Mouse (Mus musculus): Measurements from ENCODE around the gene Mgam. TPM values are rescaled to one million over a fixed set of nuclear protein-coding genes. Genes with fewer than 3 reads are reported as not detected.
"Not testable (repeated sequence)": the region's sequence is repeated elsewhere in the genome, so short reads cannot be mapped to it uniquely, and the experiment has no call there.

Mgam gene
- polyA plus RNA-seq, 1 experiment from 2014 or later, result 0.13 TPM

DNA sequence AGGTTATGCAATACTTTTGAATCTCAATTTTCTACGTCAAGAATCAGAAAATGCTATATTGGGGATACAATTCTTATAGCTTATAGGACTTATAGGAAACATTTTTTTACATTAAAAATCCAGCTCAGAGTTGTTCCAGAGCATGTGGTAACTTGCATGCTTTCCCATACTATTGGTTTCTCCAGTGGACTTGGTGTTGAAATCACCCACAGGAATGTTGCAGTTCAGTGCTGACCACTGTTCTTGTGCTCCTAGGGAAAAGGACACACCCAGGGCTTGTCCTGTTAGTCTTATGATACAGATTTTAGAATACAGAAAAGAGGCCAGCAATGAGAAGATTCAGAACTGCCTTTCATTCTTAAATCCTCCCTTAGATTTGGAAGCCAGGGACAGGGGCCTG lies 127.3 kb downstream of the Mgam start:
- no peak overlapping the region for H3K27ac ChIP-seq (replicated peaks)
- 92% methylated on average over 1 of the region's 1 CpGs for WGBS
- no peak overlapping the region for H3K4me2 ChIP-seq
- H3K36me3 ChIP-seq, result no peaks in the 10 kb centered on the region
- H3K27me3 ChIP-seq, result no peaks in the 10 kb centered on the region
- H3K9ac ChIP-seq, result no peak overlapping the region
- H3K9me3 ChIP-seq, result no peaks in the 10 kb centered on the region
- ATAC-seq (ENCODE audit: low FRiP score, low read depth), result no peak
- no peaks in the 10 kb centered on the region for H3K4me1 ChIP-seq (replicated peaks)
- no peak overlapping the region for H3K4me3 ChIP-seq

- not testable (repeated sequence) for H3K4me1 ChIP-seq (replicated peaks); H3K9ac ChIP-seq; H3K27me3 ChIP-seq; H3K36me3 ChIP-seq; H3K9me3 ChIP-seq; H3K27ac ChIP-seq (replicated peaks); ATAC-seq (ENCODE audit: low FRiP score, low read depth); H3K4me2 ChIP-seq; H3K4me3 ChIP-seq
- 80% methylated on average over 4 of the region's 4 CpGs for WGBS
These were observed 128.7 kb downstream of the Mgam start for GRCm38 (mm10) chr6:40757346-40757745.

DNA sequence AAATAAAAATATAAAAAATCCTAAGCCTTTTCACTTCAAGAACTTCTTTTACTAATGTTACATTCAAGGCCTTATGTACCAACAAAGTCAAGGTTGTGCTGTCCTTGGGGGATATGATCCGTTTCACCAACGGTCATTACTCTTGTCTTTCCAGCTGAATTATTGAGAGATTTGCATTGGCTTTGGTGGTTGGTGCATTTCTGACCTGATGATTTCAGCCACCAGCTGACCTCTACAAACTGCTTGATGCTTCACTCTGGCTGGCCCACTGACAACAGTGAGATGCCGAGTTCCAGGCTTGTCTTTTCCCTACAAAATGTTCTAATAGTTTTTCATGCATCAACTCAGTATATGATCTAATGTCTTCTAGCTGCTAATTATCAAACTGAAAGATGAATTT lies 146.0 kb downstream of the Mgam start:
- Histone ChIP-seq H3K27me3 (no peaks in the 10 kb centered on the region), H3K9ac (no peak overlapping the region), H3K36me3 (no peaks in the 10 kb centered on the region), H3K9me3 (no peaks in the 10 kb centered on the region), H3K27ac (replicated peaks) (no peak overlapping the region), H3K4me1 (replicated peaks) (no peaks in the 10 kb centered on the region), H3K4me3 (no peak overlapping the region), H3K4me2 (no peak overlapping the region)
- no peak for ATAC-seq (ENCODE audit: low FRiP score, low read depth)
- WGBS, result 90% methylated on average over 3 of the region's 3 CpGs

GRCm38 (mm10) chr6:40778458-40778857 lies 149.8 kb downstream of the Mgam start:
- WGBS, result 84% methylated on average over 4 of the region's 4 CpGs
- Histone ChIP-seq H3K27ac (replicated peaks) (no peak overlapping the region), H3K36me3 (no peaks in the 10 kb centered on the region), H3K9ac (no peak overlapping the region), H3K9me3 (no peaks in the 10 kb centered on the region), H3K27me3 (no peaks in the 10 kb centered on the region), H3K4me1 (replicated peaks) (no peaks in the 10 kb centered on the region), H3K4me2 (no peak overlapping the region), H3K4me3 (no peak overlapping the region)
- ATAC-seq (ENCODE audit: low FRiP score, low read depth), result no peak

- Histone ChIP-seq H3K27me3 (no peaks in the 10 kb centered on the region), H3K4me1 (replicated peaks) (no peaks in the 10 kb centered on the region), H3K36me3 (no peaks in the 10 kb centered on the region), H3K4me3 (no peak overlapping the region), H3K9me3 (no peaks in the 10 kb centered on the region), H3K4me2 (no peak overlapping the region), H3K27ac (replicated peaks) (no peak overlapping the region), H3K9ac (no peak overlapping the region)
- WGBS, result 94% methylated on average over 1 of the region's 1 CpGs
- ATAC-seq (ENCODE audit: low FRiP score, low read depth), result no peak
These were observed 155.0 kb downstream of the Mgam start for GRCm38 (mm10) chr6:40783637-40784036.

GRCm38 (mm10) chr6:40784378-40784777 lies 155.7 kb downstream of the Mgam start:
- H3K36me3 ChIP-seq, result no peaks in the 10 kb centered on the region
- H3K4me3 ChIP-seq, result no peak overlapping the region
- no peaks in the 10 kb centered on the region for H3K9me3 ChIP-seq
- no peak overlapping the region for H3K27ac ChIP-seq (replicated peaks)
- H3K9ac ChIP-seq, result no peak overlapping the region
- no peaks in the 10 kb centered on the region for H3K27me3 ChIP-seq
- H3K4me1 ChIP-seq (replicated peaks), result no peaks in the 10 kb centered on the region
- WGBS, result 88% methylated on average over 3 of the region's 3 CpGs
- no peak overlapping the region for H3K4me2 ChIP-seq
- no peak for ATAC-seq (ENCODE audit: low FRiP score, low read depth)

DNA sequence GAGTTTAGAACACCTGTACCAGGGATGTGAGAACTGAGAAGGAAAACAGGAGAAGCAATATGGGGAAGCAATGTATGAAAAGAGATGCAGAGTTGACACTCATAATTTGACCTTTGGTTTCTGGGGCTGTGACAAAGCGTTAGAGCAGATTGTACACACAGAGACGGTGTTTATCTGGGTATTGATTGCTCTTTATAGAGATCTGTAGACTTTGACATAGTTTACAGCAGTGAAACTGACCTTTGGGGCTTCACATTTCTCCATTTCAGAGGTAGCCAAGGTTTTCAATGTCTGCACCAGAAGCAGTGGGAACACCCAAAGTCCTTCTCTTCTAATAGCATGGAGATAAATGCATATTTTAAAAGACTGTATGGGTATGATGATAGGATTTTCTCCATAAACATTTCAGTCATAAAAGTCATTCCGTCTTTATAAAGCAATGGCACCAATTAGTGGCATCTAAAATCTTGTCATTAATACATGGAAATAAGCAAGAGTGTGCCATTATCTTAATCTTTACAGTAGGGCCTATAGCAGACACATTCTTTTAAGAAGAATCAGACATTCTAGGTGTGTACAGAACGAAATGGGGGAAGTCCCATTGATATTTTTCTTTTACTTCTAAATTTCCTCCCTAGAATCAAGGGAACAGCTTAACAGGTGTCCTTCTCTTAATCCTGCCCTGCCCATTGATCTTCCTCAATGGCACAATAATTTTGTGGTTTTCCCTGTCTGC lies 166.6 kb downstream of the Mgam start:
- Histone ChIP-seq H3K27me3 (no peaks in the 10 kb centered on the region), H3K36me3 (no peaks in the 10 kb centered on the region), H3K4me1 (replicated peaks) (no peaks in the 10 kb centered on the region), H3K4me3 (no peak overlapping the region), H3K9me3 (no peaks in the 10 kb centered on the region), H3K4me2 (no peak overlapping the region), H3K27ac (replicated peaks) (no peak overlapping the region), H3K9ac (no peak overlapping the region)
- WGBS, result 72% methylated on average over 4 of the region's 4 CpGs
- ATAC-seq (ENCODE audit: low FRiP score, low read depth), result no peak

DNA sequence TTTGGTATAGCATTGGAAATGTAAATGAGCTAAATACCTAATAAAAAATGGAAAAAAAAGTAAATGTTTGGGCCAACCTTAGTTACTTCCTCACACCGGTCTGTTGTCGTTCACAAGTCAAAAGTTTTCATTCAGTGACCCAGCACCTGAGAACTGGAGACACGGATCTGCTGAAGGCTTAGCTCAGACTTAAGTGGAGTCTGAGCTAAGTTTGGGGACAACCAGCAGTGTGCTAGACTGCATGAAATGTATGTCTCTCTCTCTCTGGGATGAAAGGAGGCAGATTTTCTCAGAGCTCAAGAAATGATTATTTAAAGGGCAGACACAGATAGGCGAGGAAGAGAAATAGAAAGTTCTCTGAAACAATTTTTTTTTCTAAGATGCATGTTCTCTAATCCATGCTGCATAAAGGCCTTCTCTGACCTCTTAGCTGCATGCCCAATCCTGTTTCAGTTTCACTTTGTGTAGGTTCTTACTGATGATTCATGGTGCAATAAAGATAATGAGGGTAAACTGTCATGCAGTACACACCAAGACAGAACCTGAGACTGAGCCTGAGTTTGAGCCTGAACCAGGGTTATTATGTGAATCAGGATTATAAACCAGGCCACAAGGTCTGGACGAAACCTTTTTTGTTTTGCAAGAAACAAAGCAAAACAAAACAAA lies 189.7 kb downstream of the Mgam start:
- Histone ChIP-seq H3K9me3 (no peaks in the 10 kb centered on the region), H3K4me3 (no peak overlapping the region), H3K9ac (no peak overlapping the region), H3K27me3 (no peaks in the 10 kb centered on the region), H3K27ac (replicated peaks) (no peak overlapping the region), H3K4me2 (no peak overlapping the region), H3K4me1 (replicated peaks) (no peaks in the 10 kb centered on the region), H3K36me3 (no peaks in the 10 kb centered on the region)
- 92% methylated on average over 5 of the region's 5 CpGs for WGBS
- ATAC-seq (ENCODE audit: low FRiP score, low read depth), result no peak

Other genes starting within 250 kb of the Mgam start
- gene E330009J07Rik, start 192.7 kb upstream of the Mgam start, polyA plus RNA-seq (2015; fragmentation: Nextera tagmentation; extraction: Ambion mirVana), result 15.9 and 16.9 TPM in 2 replicates
- gene Wee2, start 189.7 kb upstream of the Mgam start, polyA plus RNA-seq (2015; fragmentation: Nextera tagmentation; extraction: Ambion mirVana), result 0.18 and 0.33 TPM in 2 replicates
- 96.6 and 103 TPM in 2 replicates for gene Ssbp1, start 157.5 kb upstream of the Mgam start, polyA plus RNA-seq (2015; fragmentation: Nextera tagmentation; extraction: Ambion mirVana)
- not detected in 2 replicates for gene Tas2r137, start 137.6 kb upstream of the Mgam start, polyA plus RNA-seq (2015; fragmentation: Nextera tagmentation; extraction: Ambion mirVana)
- gene Tas2r108, start 135.3 kb upstream of the Mgam start, polyA plus RNA-seq (2015; fragmentation: Nextera tagmentation; extraction: Ambion mirVana), result 0.14 TPM in 1 of 2 replicates, not detected in the other
- not detected in 2 replicates for gene Prss37, start 109.3 kb upstream of the Mgam start, polyA plus RNA-seq (2015; fragmentation: Nextera tagmentation; extraction: Ambion mirVana)
- 0.10 and 0.21 TPM in 2 replicates for gene Olfr461, start 73.8 kb upstream of the Mgam start, polyA plus RNA-seq (2015; fragmentation: Nextera tagmentation; extraction: Ambion mirVana)
- not detected in 2 replicates for gene Olfr460, start 59.3 kb upstream of the Mgam start, polyA plus RNA-seq (2015; fragmentation: Nextera tagmentation; extraction: Ambion mirVana)
- gene Clec5a, start 43.0 kb upstream of the Mgam start, polyA plus RNA-seq (2015; fragmentation: Nextera tagmentation; extraction: Ambion mirVana), result 0.27 and 0.59 TPM in 2 replicates
- not detected in 2 replicates for gene Tas2r138, start 15.5 kb upstream of the Mgam start, polyA plus RNA-seq (2015; fragmentation: Nextera tagmentation; extraction: Ambion mirVana)

All from hindbrain, embryonic 15.5 days (tissue).